Mouse (Mus musculus): ENCODE data around the gene Brf1.

DNA sequence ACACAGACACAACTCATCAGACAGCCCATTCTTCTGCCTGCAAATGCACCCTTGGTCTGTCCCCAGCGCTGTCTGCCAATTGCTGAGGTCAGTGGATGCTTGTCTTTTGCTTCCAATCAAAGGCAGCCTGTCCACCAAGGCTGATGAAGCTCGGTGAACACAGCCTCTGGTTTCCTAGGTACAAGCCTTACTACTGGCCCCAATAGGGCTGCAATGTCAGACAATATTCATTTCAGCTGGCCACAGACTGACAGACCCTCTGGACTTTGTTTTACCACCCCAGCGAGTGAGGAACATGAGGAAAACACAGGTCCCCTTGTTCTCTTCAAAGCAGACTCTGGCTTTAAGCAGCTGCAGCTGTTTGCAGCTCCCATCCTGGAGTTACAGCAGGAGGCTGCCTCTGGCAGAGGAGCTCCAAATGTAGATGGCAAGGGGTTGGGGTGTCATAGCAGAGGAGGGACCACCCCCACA, 12.6 kb upstream of the Brf1 start:
- no peak for TF ChIP-seq POLR2A (IDR thresholded peaks at IDR 0.05; ENCODE audit: low read depth, low read length)
- TF ChIP-seq CTCF (IDR thresholded peaks at IDR 0.05; ENCODE audit: borderline replicate concordance, insufficient read depth, low read length), result no peak
